9 mouse cellular contexts compared by ENCODE assay signal in the genomic region with DNA sequence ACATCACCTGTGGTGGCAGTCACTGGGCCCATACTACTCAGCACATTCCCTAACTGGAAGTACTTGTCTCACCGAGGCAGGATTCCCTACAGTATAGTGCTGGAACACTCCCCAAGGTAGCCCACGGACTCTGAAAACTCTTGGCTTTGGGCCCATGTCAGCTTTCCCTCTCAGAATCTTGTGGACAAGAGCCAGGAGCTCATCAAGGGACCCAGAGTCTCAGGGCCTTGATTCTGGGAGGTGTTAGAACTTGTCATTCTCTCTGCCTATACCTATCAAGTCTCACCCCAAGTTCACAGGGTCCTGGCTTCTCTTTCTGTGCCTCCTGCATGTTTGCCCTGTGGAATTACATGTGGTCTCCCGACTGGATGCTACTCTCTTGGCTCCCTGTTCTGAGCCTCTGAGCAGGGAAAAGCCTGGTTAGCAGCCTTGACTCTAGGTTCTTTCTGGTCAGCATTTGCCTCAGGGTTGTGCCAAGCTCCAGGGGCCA. TPM values are rescaled to one million over a fixed set of nuclear protein-coding genes. Genes with fewer than 3 reads are reported as not detected.
DNase-seq lines count a peak whose midpoint lies in the region; ATAC-seq and TF ChIP-seq lines count a peak whose summit lies in the region.
"Had no signal": no experiment of that assay in that cellular context is flagged by ENCODE, and none has a peak within 500 bp of the region (broad histone marks: within the 10 kb centered on the region; RNA-seq: fewer than 3 reads in every experiment).

No protein-coding gene starts in this region.

- 16% methylated on average over 3 of the region's 3 CpGs for WGBS in lung, embryonic 15.5 days
- 29% methylated on average over 3 of the region's 3 CpGs for WGBS in lung, adult 2 months
- WGBS in forebrain, postnatal 0 days: 35% methylated on average over 3 of the region's 3 CpGs
- 17% methylated on average over 3 of the region's 3 CpGs for WGBS in olfactory bulb, adult 2 months

- no peaks in the 10 kb centered on the region for H3K27me3 ChIP-seq in lung, embryonic 15.5 days
- no peaks in the 10 kb centered on the region for H3K27me3 ChIP-seq in forebrain, postnatal 0 days (ENCODE audit: insufficient read depth, low read length)
- H3K27me3 ChIP-seq: Patski had no signal

- TF ChIP-seq CTCF in lung, adult 2 months (IDR thresholded peaks at IDR 0.05; ENCODE audit: insufficient read depth, low read length): no peak
- no peak for TF ChIP-seq CTCF in forebrain, postnatal 0 days (IDR thresholded peaks at IDR 0.05; ENCODE audit: low read depth)
- TF ChIP-seq CTCF in olfactory bulb, adult 2 months (IDR thresholded peaks at IDR 0.05; ENCODE audit: insufficient read depth, low read depth, low read length): no peak

- H3K9ac ChIP-seq in lung, embryonic 15.5 days: peak overlapping the region; percentile 8; the same call in 1 of the 2 replicates
- no peak overlapping the region for H3K9ac ChIP-seq in forebrain, postnatal 0 days

- TF ChIP-seq POLR2A in lung, adult 2 months (IDR thresholded peaks at IDR 0.05; ENCODE audit: borderline replicate concordance, extremely low read depth, low read depth, low read length): no peak
- no peak for TF ChIP-seq POLR2A in olfactory bulb, adult 2 months (IDR thresholded peaks at IDR 0.05; ENCODE audit: insufficient read depth, low read depth, low read length)

- H3K4me1 ChIP-seq in lung, embryonic 15.5 days: peaks cover 62% of the 10 kb centered on the region
- peaks cover 27% of the 10 kb centered on the region for H3K4me1 ChIP-seq in lung, adult 2 months (ENCODE audit: control insufficient read depth, insufficient read depth, low read length)
- peaks cover 19% of the 10 kb centered on the region for H3K4me1 ChIP-seq in forebrain, postnatal 0 days (ENCODE audit: insufficient read depth)
- H3K4me1 ChIP-seq in olfactory bulb, adult 2 months (ENCODE audit: control insufficient read depth, insufficient read depth, low read length): peaks cover 44% of the 10 kb centered on the region

- DNase-seq in lung, adult 2 months: no peak
- no peak for DNase-seq in forebrain, postnatal 0 days
- DNase-seq in kidney, postnatal 25 days: peak; percentile 60 to 72
- no peak for DNase-seq in embryo, embryonic 9.5 days (ENCODE audit: extremely low spot score)
- DNase-seq in thymus, postnatal 14 days: no peak
- no peak for DNase-seq in left cerebral cortex, adult 18-20 months (ENCODE audit: low spot score in 2 of 2)

- no peak; the same call in 1 of the 2 replicates for ATAC-seq in lung, embryonic 15.5 days (ENCODE audit: borderline replicate concordance, extremely low read depth, low FRiP score, low TSS enrichment)
- no peak for ATAC-seq in forebrain, postnatal 0 days

- H3K27ac ChIP-seq in lung, embryonic 15.5 days: peak overlapping the region; percentile 99
- H3K27ac ChIP-seq in forebrain, postnatal 0 days (ENCODE audit: low read depth, low read length): peak overlapping the region; percentile 90; the same call in 1 of the 2 replicates
- peak overlapping the region; percentile 100 for H3K27ac ChIP-seq in olfactory bulb, adult 2 months (ENCODE audit: insufficient read depth, low read depth, low read length)

- no peaks in the 10 kb centered on the region for H3K9me3 ChIP-seq in lung, embryonic 15.5 days
- H3K9me3 ChIP-seq in forebrain, postnatal 0 days (ENCODE audit: low read length): no peaks in the 10 kb centered on the region

- H3K36me3 ChIP-seq in lung, embryonic 15.5 days: peaks cover 42% of the 10 kb centered on the region
- H3K36me3 ChIP-seq in forebrain, postnatal 0 days (ENCODE audit: insufficient read depth): peaks cover 53% of the 10 kb centered on the region

- no peak overlapping the region for H3K4me3 ChIP-seq in lung, embryonic 15.5 days
- H3K4me3 ChIP-seq in lung, adult 2 months (replicated peaks; ENCODE audit: extremely low read depth, low read depth, low read length): no peak overlapping the region
- H3K4me3 ChIP-seq in forebrain, postnatal 0 days (ENCODE audit: low read depth, low read length): no peak overlapping the region
- H3K4me3 ChIP-seq in olfactory bulb, adult 2 months (ENCODE audit: insufficient read depth, low read depth, low read length): no peak overlapping the region

- peak overlapping the region; percentile 70; the same call in 1 of the 2 replicates for H3K4me2 ChIP-seq in lung, embryonic 15.5 days
- H3K4me2 ChIP-seq in forebrain, postnatal 0 days (ENCODE audit: low read depth): no peak overlapping the region

RNA-seq across cellular contexts. Expression of a gene that starts 24.4 kb away (rescaled TPM):
- polyA plus RNA-seq in lung, embryonic 15.5 days (2015; fragmentation: Nextera tagmentation; extraction: Ambion mirVana): 164 and 165 TPM in 2 replicates
- 131 and 136 TPM in 2 replicates for polyA plus RNA-seq in lung, adult 2 months (2012; rRNA removed)
- total RNA-seq in forebrain, postnatal 0 days (2014; rRNA removed): 129 and 132 TPM in 2 replicates
- polyA plus RNA-seq in forebrain, postnatal 0 days (2015; fragmentation: Nextera tagmentation; extraction: Ambion mirVana): 143 and 148 TPM in 2 replicates
- not detected in 2 replicates for polyA plus RNA-seq in olfactory bulb, adult 2 months (2012; ENCODE audit: insufficient read depth, insufficient read length, low replicate concordance, missing spikeins)
- 100 to 1,000 TPM; 182 to 189 TPM for total RNA-seq in left cerebral cortex, adult 18-20 months (2021)

RNA-seq across cellular contexts. Expression of a gene that starts 24.6 kb away (rescaled TPM):
- 32.0 and 34.1 TPM in 2 replicates for polyA plus RNA-seq in lung, embryonic 15.5 days (2015; fragmentation: Nextera tagmentation; extraction: Ambion mirVana)
- polyA plus RNA-seq in lung, adult 2 months (2012; rRNA removed): 89.2 and 103 TPM in 2 replicates
- 28.0 and 33.6 TPM in 2 replicates for total RNA-seq in forebrain, postnatal 0 days (2014; rRNA removed)
- 20.7 and 24.0 TPM in 2 replicates for polyA plus RNA-seq in forebrain, postnatal 0 days (2015; fragmentation: Nextera tagmentation; extraction: Ambion mirVana)
- not detected in 2 replicates for polyA plus RNA-seq in olfactory bulb, adult 2 months (2012; ENCODE audit: insufficient read depth, insufficient read length, low replicate concordance, missing spikeins)
- 10 to 100 TPM; 53.7 to 57.3 TPM for total RNA-seq in left cerebral cortex, adult 18-20 months (2021)

RNA-seq across cellular contexts. Expression of a gene that starts 33.8 kb away (rescaled TPM):
- 2.0 and 2.8 TPM in 2 replicates for polyA plus RNA-seq in lung, embryonic 15.5 days (2015; fragmentation: Nextera tagmentation; extraction: Ambion mirVana)
- polyA plus RNA-seq in lung, adult 2 months (2012; rRNA removed): 12.6 and 22.5 TPM in 2 replicates
- total RNA-seq in forebrain, postnatal 0 days (2014; rRNA removed): 17.7 and 19.9 TPM in 2 replicates
- polyA plus RNA-seq in forebrain, postnatal 0 days (2015; fragmentation: Nextera tagmentation; extraction: Ambion mirVana): 4.0 and 6.2 TPM in 2 replicates
- not detected in 2 replicates for polyA plus RNA-seq in olfactory bulb, adult 2 months (2012; ENCODE audit: insufficient read depth, insufficient read length, low replicate concordance, missing spikeins)
- 10 to 100 TPM; 30.3 to 30.4 TPM for total RNA-seq in left cerebral cortex, adult 18-20 months (2021)

RNA-seq across cellular contexts. Expression of a gene that starts 48.2 kb away (rescaled TPM):
- polyA plus RNA-seq in lung, embryonic 15.5 days (2015; fragmentation: Nextera tagmentation; extraction: Ambion mirVana): 37.7 and 46.9 TPM in 2 replicates
- 49.1 and 55.6 TPM in 2 replicates for polyA plus RNA-seq in lung, adult 2 months (2012; rRNA removed)
- total RNA-seq in forebrain, postnatal 0 days (2014; rRNA removed): 52.2 and 92.4 TPM in 2 replicates
- polyA plus RNA-seq in forebrain, postnatal 0 days (2015; fragmentation: Nextera tagmentation; extraction: Ambion mirVana): 40.1 and 44.7 TPM in 2 replicates
- polyA plus RNA-seq in olfactory bulb, adult 2 months (2012; ENCODE audit: insufficient read depth, insufficient read length, low replicate concordance, missing spikeins): not detected in 2 replicates
- 10 to 100 TPM; 24.2 to 27.5 TPM for total RNA-seq in left cerebral cortex, adult 18-20 months (2021)

Comparison
In these comparisons a context has a peak if more than half of its experiments do, and no peak if none do; other contexts are left out.
1. DNase-seq: peak in kidney, postnatal 25 days (2 of 2); none in lung, adult 2 months (single experiment), forebrain, postnatal 0 days (single experiment), embryo, embryonic 9.5 days (single experiment), thymus, postnatal 14 days (single experiment) and left cerebral cortex, adult 18-20 months (0 of 2).
2. RNA of a gene that starts 24.6 kb away (polyA plus RNA-seq): 89.2 to 103 TPM in lung, adult 2 months, 32.0 to 34.1 TPM in lung, embryonic 15.5 days and 20.7 to 24.0 TPM in forebrain, postnatal 0 days; not detected in olfactory bulb, adult 2 months; every median in the first group is over 10 times any median in the second.
3. Peak in every context shown above with its lines, with median percentiles within 50 percentile points of each other: H3K27ac ChIP-seq.